Mouse (Mus musculus): ENCODE data around the gene Ang5.
"Not testable (repeated sequence)": the region's sequence is repeated elsewhere in the genome, so short reads cannot be mapped to it uniquely, and the experiment has no call there.

GRCm38 (mm10) chr14:43923459-43923858 lies 33.4 kb upstream of the Ang5 start, which contains the start of gene Ear10:
- not testable (repeated sequence) for TF ChIP-seq CTCF (IDR thresholded peaks at IDR 0.05); POLR2A (IDR thresholded peaks at IDR 0.05; ENCODE audit: insufficient read depth, low read depth, low read length); EP300 (IDR thresholded peaks at IDR 0.05; ENCODE audit: insufficient read depth, low read depth, low read length)

All from heart, adult 2 months (tissue).